Mouse (Mus musculus) thymus, adult 2 months (tissue): ENCODE results near the gene Rmnd1.
A peak's percentile ranks its signal among the peaks of the same experiment; 100 is the strongest.

Experiments
- CTCF ChIP-seq: fragments of 200-500 bp; IDR thresholded peaks from 2 replicates; pipeline ENCODE4 v1.5.1; 2012; ENCODE audit warnings: mild to moderate bottlenecking, control low read depth, low read length, moderate library complexity, borderline replicate concordance; ENCODE audit not compliant: control insufficient read depth, poor library complexity, insufficient read depth; ENCODE audit errors: extremely low read depth
- POLR2A ChIP-seq: fragments of 200-500 bp; IDR thresholded peaks from 2 replicates; pipeline ENCODE4 v1.6.1; 2012; ENCODE audit warnings: mild to moderate bottlenecking, low read length, control low read depth, moderate library complexity; ENCODE audit not compliant: control insufficient read depth, poor library complexity, insufficient read depth; ENCODE audit errors: extremely low read depth

- TF ChIP-seq POLR2A, result no peak
- peak; percentile 66; the same call in 1 of the 2 replicates for TF ChIP-seq CTCF
Measured at GRCm38 (mm10) chr10:4391851-4392250, 40.3 kb downstream of the Rmnd1 start.
